Mouse (Mus musculus) heart, adult 11 months (tissue): Measurements from ENCODE around the gene Popdc3.

Experiments
- DNase-seq: peaks from one replicate; pipeline ENCODE4 v3.0.0; 2022

Popdc3 gene

DNA sequence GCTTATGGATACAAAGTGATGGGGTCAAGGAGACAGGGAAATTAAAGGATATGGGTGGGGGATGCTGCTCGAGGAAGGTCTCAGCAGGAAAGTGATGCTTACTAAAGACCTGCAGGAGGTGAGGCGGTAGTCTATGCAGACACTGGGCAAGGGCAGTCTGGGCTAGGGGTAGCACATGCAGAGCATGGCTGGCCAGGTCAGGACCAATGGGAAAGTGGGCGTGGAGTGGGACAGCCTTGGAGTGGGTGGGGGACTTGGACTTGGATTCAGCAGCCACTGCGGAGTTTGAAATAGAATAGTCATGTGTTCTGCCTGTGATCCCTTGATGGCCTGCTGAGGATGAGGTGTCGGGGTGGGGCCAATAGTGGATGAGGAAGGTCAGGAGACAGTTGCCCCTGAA is 141.0 kb downstream of the Popdc3 start:
- DNase-seq, result no peak

DNA sequence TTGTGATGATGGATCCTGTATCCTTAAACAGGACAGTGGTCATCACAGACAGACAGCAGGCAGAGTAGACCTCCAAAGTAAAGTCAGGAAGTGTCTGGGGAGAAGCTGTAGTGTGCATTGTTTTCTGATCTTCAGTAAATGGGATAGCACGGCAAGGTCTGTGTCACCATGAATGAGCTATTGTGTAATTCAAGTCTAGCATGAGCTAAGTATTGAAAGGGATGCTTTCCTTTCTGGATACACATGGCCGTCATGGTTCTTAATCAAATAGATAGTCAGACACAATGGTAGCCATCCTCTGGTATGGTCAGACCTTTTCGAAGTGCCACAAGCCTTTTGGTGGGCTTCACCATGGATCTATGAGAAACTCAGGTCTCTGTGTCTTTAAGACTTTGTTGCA is 142.4 kb downstream of the Popdc3 start:
- no peak for DNase-seq

GRCm38 (mm10) chr10:45324159-45324558 is 146.3 kb downstream of the Popdc3 start:
- no peak for DNase-seq

DNA sequence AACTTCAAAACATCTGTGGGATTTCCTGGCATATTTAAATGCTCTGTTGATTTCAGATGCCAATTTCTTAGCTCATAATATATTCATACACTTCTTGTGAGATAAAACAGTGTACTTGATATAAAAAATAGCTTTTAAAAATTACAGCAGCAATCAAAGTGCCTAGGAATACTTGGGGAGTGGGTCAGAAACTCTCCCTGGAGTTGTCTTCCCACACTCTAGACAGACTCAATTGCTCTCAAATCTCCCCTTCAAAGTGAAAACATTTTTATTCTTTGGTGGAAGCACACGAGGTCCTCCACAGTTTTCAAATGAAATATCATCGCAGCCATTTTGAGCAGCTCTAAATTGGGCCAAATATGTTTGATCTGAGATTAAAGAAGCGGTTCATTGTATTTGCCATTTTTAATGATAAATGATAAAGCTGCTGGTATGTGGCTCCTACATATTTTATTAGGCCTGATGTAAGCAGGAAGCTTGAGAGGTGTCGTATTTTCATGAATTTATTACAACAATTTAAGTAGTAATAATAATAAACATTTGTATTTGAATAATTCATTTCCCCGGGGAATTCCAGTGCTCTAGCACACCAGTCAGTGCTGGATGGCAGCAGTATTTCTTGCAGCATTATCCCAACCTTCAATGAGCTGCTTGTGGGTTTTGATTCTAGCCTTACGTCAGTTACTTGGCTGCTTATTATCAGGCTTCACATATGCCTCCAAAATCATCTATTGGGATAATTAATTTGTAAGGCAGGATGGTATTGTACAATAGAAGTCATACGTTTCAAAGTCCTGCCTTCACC is 150.5 kb downstream of the Popdc3 start:
- DNase-seq, result no peak

DNA sequence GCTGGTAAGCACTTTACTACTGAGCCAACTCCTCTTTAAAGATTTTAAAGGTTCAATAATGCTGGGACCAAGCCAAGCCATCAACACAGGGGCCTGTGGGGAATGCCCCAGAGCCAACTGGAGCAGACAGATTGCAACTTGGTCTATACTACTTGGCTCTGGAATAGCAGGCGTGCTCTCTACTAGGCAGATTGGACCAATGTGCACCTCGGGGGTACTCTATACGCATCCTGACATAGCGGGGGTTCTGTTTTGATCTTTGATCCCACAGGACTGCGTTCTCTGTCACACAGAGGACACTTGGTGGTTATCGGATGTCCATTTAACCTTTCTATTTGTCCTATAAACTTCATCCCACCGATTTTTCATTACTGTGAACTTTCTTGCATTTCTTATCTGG is 157.0 kb downstream of the Popdc3 start:
- peak; percentile 71 for DNase-seq

DNA sequence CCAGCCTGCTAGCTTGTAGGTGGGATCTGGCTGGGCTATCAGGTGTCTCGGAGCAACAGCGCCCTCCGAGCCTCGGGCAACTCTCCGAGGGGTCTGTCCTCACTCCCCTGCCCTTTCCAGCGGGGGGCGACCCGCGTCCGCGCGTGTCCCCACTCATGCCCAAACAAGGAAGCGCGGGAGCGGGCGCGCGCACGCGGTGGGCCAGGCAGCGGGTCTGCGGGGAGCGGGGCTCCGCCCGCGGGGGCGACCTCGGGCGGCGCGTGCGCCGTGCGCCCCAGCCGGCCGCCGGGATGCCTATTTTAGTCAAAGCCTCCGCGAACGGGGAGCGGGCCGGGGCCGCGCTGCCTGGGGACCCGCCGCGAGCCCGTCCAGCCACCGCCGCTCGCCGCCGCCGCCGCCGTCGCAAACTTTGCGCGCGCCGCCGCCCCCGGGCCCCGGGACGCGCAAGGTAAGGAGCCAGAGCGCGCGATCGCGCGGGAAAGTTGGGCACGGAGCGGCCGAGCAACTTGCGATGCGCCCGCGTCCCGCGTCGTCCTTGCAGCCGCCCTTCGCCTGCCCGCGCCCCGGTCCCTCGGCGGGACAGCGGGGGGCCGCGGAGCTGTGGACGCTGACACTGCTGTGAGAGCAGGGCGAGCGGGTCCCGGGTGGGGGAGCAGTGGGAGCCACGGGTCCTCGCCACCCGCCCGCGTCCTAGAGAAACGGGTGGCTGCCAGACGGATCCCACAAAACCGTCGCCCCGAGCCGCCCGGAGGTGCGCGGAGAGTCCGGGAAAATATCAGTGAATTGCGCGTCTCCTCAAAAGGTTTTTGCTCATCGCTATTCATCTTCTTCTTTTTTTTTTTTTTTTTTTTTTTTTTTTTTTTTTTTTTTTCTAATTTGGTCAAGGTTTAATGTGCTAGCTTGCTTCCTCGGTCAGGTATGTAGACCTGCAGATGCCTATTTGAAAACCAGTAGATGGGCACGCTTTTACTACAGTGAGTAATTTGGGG is 157.8 kb downstream of the Popdc3 start, which contains the start of gene Bves:
Bves (plus strand) TSS at position 339 of the 989 bp plus-strand sequence.
- peak; percentile 95 for DNase-seq

GRCm38 (mm10) chr10:45339106-45339505 is 161.2 kb downstream of the Popdc3 start:
- DNase-seq, result peak; percentile 63

GRCm38 (mm10) chr10:45344381-45344780 is 166.5 kb downstream of the Popdc3 start:
- no peak for DNase-seq

GRCm38 (mm10) chr10:45345217-45345616 is 167.3 kb downstream of the Popdc3 start:
- no peak for DNase-seq

GRCm38 (mm10) chr10:45348143-45348542 is 170.2 kb downstream of the Popdc3 start:
- DNase-seq, result peak; percentile 80

GRCm38 (mm10) chr10:45356091-45356490 is 178.2 kb downstream of the Popdc3 start:
- DNase-seq, result peak; percentile 86

GRCm38 (mm10) chr10:45363396-45363795 is 185.5 kb downstream of the Popdc3 start:
- DNase-seq, result peak; percentile 94

GRCm38 (mm10) chr10:45366987-45367705 is 189.2 kb downstream of the Popdc3 start:
- DNase-seq, result no peak
